Mouse (Mus musculus): ENCODE results near the gene Eif3m. TPM values are rescaled to one million over a fixed set of nuclear protein-coding genes. Genes with fewer than 3 reads are reported as not detected.

The Eif3m gene
- total RNA-seq, 2 experiments from 2014 or later: 153 to 164 TPM

DNA sequence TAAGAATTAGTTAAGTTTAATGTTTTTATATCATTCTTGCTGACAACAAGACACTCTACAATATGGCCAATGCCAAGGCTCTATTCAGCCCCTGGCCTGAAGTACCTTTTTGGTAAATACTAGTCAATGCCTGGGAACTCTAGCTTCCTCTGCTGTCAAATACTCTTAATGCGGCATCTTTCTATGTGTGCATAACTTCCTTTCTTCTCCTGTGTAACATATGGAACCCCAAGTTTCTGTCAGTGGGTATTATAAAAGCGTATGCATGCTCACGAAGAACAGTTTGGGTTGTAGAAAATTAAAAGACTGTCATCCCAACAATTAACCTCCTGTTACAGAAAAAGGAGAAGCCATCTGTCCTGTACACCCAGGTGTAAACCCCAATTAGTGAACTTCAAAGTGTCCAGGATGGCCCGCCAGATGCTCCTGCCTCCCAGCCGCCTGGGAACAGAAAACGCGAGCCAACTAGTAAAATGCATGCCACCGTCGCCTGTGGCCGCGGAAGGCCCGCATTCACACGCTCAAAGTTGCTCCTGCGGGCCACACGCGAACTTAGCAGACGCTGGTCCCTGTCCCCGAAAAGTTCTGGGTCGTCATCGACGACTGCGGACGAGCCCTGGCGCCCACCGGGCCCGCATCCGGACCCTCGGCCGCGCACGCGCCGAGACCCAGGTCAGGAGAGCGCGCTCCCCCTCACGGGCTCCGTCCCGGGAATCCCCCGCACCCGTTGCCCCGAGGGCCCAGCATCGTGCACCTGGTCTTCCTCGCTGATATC is 501 bp downstream of the Eif3m start:
- DNase-seq: no peak

DNA sequence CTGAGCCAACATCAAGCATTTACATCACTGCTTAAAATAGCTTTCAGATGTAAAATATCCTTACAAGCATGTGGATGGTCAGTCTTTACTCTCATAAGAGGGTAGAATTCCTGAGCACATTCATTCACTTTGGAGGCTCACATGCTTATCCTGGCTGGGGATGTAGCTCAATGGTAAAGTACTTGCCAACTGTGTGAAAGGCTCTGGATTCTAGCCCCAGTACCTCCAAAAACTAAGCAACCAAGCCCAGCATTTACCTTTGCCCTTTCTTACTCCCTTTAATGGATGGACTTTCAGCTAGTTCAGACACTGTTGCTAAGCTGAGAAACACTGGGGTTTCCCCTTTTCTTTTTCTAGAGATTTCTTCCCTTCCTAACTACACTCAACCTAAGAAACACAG is 9.6 kb downstream of the Eif3m start:
- no peak for DNase-seq

DNA sequence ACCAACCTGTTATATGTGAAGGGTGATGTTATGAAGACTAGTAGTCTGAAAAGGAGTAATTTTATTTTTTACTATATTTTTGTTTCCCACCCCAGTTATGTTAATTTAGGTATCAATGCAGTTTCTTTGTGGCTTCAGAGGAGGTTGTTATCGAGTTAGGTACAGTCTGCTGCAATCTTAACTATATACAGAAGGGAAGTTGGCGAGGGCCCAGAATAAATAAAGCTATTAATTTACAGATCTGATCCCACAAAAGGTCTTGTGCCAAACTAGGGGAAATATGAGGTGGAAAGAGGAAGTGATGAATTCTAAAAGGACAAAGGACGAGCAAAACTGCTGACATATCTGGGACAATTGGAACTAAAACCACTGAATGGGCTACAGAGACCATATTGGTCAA is 20.7 kb downstream of the Eif3m start:
- no peak for DNase-seq

DNA sequence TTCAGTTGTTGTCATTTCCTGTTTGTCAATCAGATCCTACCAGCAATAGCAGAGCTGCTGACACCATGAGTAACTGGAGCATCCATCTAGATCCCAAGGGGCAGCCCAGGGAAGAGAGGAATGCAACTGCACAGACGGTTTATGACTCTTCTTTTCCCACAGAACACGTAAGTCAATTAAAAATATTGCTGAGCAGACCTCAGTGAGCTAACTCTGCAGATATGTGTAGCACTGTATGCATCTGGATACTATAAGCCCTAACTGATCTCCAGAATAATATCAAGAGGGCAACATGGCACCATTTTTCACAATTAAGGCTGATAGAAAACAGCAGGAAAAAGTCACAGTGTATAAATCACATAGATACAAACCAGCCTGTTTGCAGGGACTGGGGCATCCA is 22.4 kb downstream of the Eif3m start:
- DNase-seq: no peak

DNA sequence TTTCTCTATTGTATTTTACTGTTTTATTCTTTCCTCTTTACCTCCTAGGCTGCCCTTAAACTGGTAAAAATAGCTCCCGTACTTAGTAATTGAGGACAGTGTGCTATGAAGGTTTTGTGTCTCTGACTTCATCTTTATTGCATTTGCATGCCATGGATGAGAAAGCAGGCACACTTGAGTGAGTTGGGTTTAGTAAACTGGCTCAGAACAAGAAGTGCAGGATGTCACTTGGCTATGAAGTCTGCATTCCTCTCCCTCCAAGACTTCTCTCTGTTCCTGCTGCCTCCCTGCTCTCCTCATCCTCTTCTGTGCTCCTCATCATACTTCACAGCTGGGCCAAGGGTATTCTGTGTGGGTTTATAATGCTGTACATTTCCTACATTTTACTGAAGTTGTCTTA is 27.9 kb downstream of the Eif3m start:
- no peak for DNase-seq

DNA sequence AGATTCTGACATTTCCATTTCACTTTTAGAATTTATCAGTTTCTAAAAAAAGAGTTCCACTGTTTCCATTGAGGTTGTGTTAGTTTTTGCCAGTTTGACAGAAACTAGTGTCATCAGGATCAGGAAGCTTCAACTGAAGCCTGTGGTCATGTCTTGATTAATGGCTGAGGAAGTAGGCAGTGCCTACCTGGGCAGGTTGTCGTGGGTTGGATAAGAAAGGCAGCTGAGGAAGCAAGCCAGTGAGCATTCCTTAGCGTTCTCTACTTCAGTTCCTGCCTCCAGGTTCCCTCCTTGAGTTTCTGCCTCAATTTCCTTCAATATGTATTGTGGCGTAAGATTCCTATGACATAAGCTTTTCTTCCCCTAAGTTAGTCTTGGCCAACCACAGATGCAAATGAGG is 31.1 kb downstream of the Eif3m start:
- DNase-seq: no peak

DNA sequence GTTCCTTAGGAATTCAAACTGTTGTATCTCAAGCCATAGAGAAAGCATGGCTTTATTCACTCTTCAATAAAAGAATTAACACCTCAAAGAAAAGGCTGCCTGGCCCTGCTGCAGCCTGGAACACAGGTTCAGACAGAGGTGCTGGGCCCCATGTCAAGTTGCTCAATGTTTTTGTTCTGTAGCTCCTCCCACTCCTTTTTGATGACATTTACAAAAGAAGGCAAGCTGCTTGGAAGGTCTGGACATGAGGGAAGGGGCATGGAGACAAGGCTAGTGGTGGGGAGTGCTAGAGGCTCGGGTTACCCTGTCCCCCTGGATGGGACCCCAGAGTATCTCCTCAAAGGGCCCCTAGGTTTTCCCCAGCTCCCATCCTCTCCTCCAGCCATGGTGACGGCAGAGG is 35.2 kb downstream of the Eif3m start:
- no peak for DNase-seq

DNA sequence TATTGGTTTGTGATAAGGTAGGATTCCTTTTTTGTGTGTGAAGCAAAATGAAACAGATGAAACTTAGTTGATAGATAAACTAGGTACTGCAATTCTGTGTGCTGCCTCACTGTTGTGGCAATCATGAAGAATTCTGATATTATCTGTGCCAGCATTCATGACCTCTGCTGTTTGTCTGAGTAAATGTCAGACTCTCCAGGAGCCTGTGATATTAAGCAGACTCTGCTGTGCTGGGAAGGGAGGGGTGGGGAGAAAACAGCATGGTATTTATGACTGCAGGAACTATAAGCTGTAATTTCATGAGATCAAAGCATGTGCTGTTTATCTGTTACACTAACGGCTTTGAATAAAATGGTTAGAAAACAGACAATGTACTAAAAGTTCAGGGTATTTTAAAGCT is 52.4 kb downstream of the Eif3m start:
- no peak for DNase-seq

Other genes starting within 250 kb of the Eif3m start
- 10 to 100 TPM; 18.9 to 24.9 TPM for gene Qser1, start 200.3 kb downstream of the Eif3m start, total RNA-seq (2021)
- 1 to 10 TPM; 2.1 to 4.6 TPM for gene Prrg4, start 167.2 kb downstream of the Eif3m start, total RNA-seq (2021)
- gene Ccdc73, start 149.3 kb downstream of the Eif3m start, total RNA-seq (2021): 1 to 10 TPM; 5.5 to 8.2 TPM
- gene Gm11060, start 74.9 kb upstream of the Eif3m start, total RNA-seq (2021): not detected
- 1 to 10 TPM; 2.8 to 5.1 TPM for gene Wt1, start 109.4 kb upstream of the Eif3m start, total RNA-seq (2021)
- 1 to 10 TPM; 2.2 to 3.8 TPM for gene Them7, start 207.2 kb upstream of the Eif3m start, total RNA-seq (2021)

Measured in adrenal gland, postnatal 10 days (tissue).